Mouse (Mus musculus) erythroblast, embryonic 14.5 days (primary cell): ENCODE data around the gene Egfem1. TPM values are rescaled to one million over a fixed set of nuclear protein-coding genes. Genes with fewer than 3 reads are reported as not detected.

Experiments used
- H3K27me3 ChIP-seq: 2 replicates; pipeline ENCODE4 v1.6.1; 2012; ENCODE audit warnings: inconsistent platforms; ENCODE audit not compliant: control insufficient read depth
- H3K36me3 ChIP-seq: 2 replicates; pipeline ENCODE4 v1.6.1; 2012; ENCODE audit warnings: mild to moderate bottlenecking, inconsistent platforms; ENCODE audit not compliant: control insufficient read depth
- H3K4me1 ChIP-seq: 2 replicates; pipeline ENCODE4 v1.6.1; 2012; ENCODE audit warnings: inconsistent platforms; ENCODE audit not compliant: control insufficient read depth
- H3K4me3 ChIP-seq: replicated peaks from 2 replicates; pipeline ENCODE3; 2012; ENCODE audit warnings: moderate library complexity, mild to moderate bottlenecking, inconsistent platforms
- H3K9me3 ChIP-seq: 2 replicates; pipeline ENCODE4 v1.6.1; 2012; ENCODE audit warnings: low read length, inconsistent platforms, mixed read lengths; ENCODE audit not compliant: control insufficient read depth
- GATA1 ChIP-seq: IDR thresholded peaks from 2 replicates; pipeline ENCODE4 v1.6.1; 2012; ENCODE audit warnings: low read length, inconsistent platforms, mixed read lengths
- TAL1 ChIP-seq: IDR thresholded peaks from 3 replicates; pipeline ENCODE4 v1.6.1; 2012; ENCODE audit warnings: low read length, inconsistent platforms, mixed read lengths
- polyA plus RNA-seq: library from polyadenylated mRNA; stranded (reverse); fragments of >175 nt; gene quantifications from 2 replicates; pipeline ENCODE4 v1.2.3, GENCODE M21; 2012

The Egfem1 gene
- polyA plus RNA-seq, 1 experiment: not detected

DNA sequence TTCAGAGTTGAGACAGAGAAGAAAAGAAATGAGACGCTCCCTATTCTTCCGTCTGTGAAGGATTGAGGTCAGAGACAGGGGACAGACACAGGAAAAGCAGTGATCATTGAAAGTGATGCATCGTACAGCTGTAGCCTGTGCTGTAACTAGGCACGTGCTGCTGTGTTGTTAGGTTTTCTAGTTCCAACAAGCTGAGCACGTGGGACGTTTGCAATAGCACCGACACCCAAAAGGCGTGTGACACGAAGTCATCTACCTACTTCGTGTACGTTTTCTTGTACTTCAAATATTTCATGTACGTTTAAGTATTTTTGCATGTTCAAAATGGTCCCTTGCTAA lies 444.1 kb downstream of the Egfem1 start:
- TF ChIP-seq GATA1 (no peak), TAL1 (no peak)
- Histone ChIP-seq H3K27me3 (no peaks in the 10 kb centered on the region), H3K4me1 (no peaks in the 10 kb centered on the region), H3K36me3 (no peaks in the 10 kb centered on the region), H3K4me3 (no peak overlapping the region), H3K9me3 (no peaks in the 10 kb centered on the region)

DNA sequence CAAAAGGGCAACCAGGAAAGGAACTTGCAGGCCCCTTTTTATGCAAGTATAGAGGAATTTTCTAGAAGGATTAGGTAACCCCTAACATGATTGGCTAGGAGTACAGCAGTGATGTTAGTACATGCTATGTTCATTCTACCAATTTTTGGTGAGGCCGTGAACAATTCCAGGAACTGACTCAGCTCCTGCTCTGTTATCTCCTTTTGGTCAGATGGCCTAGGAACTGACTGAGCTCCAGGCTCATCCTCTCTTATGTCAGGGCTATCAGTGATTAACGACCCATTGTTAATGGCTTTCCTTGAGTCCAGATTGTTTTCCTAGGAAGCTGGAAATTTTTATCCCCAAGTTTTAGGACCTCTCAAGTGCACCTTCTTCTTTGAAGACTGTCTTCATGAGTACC lies 457.4 kb downstream of the Egfem1 start:
- H3K4me1 ChIP-seq: no peaks in the 10 kb centered on the region
- TF ChIP-seq TAL1 (no peak), GATA1 (no peak)
- H3K27me3 ChIP-seq: no peaks in the 10 kb centered on the region
- H3K9me3 ChIP-seq: no peaks in the 10 kb centered on the region
- no peak overlapping the region for H3K4me3 ChIP-seq
- no peaks in the 10 kb centered on the region for H3K36me3 ChIP-seq

DNA sequence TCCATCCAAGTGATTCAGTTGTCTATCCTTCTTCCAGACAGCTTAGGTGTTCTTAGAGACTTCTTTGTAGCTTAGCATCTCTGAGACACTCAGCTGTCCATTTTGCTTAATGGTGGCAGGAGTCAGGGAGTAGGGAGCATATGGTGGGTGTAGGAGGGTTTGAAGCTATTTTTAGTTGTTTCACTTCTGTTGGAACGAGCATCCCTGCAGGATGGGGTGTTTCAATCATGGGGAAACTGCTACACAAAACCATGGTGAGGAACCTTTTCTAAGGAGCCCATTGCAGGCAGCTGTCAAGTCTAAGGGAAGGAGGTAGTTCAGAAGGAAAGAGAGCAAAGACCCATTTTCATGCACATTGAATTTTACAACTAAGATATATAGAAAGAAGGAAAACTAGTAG lies 458.1 kb downstream of the Egfem1 start:
- Histone ChIP-seq H3K36me3 (no peaks in the 10 kb centered on the region), H3K27me3 (no peaks in the 10 kb centered on the region), H3K4me1 (no peaks in the 10 kb centered on the region), H3K4me3 (no peak overlapping the region), H3K9me3 (no peaks in the 10 kb centered on the region)
- TF ChIP-seq TAL1: no peak
- TF ChIP-seq GATA1: no peak

DNA sequence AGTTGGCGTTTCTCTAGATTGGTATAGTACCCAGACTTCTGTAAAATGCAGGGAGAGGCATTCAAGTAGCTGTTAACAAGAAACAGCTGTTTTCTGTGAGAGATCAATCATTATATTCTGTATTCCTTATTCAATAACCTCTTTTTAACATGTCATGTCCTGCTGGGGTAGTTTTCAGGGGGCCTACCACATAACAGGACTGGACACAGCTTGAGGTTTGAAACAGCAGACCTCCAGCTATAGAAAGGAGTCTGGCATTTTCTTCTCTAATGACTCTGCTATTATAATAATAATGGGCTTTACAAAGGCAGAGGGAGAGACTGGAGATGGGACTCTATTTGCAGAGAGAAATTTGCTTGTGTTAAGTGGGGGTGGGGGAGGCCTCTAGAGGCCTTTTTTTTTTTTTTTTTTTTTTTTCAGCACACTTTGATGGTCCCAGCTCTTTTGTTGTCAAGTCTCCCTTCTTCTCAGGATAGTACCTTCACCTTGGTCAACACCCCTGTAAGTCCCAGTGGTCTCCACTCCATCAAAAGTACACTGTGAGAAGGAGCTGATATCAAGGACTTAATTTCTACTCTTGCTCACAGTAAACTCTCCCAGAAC lies 459.8 kb downstream of the Egfem1 start:
- H3K4me3 ChIP-seq: no peak overlapping the region
- no peak for TF ChIP-seq TAL1
- no peak for TF ChIP-seq GATA1
- H3K9me3 ChIP-seq: no peaks in the 10 kb centered on the region

DNA sequence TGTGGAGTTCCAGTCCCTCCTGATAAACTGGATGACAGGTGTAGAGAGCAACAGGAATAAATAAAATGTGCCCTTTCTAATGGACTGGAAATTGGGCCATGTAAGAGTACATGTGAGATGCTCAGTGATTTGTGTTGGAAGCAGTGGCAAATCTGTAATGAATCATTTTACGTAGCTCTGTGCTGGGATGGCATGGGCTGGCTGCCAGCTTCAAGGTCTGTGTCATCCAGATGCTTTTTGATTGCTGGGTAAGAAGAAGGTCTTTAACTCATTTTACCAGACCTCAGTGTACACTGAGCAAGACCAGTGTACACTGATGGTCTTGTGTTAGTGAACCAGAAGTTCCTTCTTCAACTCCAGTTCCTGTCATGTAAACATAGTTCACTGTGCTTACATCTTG lies 462.2 kb downstream of the Egfem1 start:
- Histone ChIP-seq H3K36me3 (no peaks in the 10 kb centered on the region), H3K4me3 (no peak overlapping the region), H3K27me3 (no peaks in the 10 kb centered on the region), H3K9me3 (no peaks in the 10 kb centered on the region), H3K4me1 (no peaks in the 10 kb centered on the region)
- TF ChIP-seq TAL1: no peak
- TF ChIP-seq GATA1: no peak

More for the DNA sequence above, 459.8 kb downstream of the Egfem1 start:
- Histone ChIP-seq H3K4me1 (no peaks in the 10 kb centered on the region), H3K27me3 (no peaks in the 10 kb centered on the region), H3K36me3 (no peaks in the 10 kb centered on the region)

DNA sequence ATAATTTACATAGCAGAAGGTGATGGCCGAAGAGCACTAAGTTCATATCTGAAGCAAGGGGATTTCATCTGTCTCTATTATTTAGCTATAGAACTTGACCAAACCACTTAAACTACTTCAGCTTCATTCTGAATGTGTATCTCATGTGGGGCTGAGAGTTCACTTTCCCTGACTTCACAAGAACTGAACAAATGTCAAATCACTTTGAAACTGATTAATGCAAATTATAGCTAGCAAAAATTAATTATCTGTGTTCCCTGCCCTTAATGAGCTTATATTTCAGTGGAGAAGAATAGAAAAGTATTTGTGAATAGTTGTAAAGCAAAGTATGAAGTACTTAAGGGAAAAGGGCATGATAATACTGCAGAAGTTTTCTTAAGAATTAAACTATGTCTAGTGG lies 481.3 kb downstream of the Egfem1 start:
- no peak for TF ChIP-seq TAL1
- no peak for TF ChIP-seq GATA1
- H3K4me1 ChIP-seq: no peaks in the 10 kb centered on the region
- no peaks in the 10 kb centered on the region for H3K27me3 ChIP-seq
- no peak overlapping the region for H3K4me3 ChIP-seq
- no peaks in the 10 kb centered on the region for H3K9me3 ChIP-seq
- H3K36me3 ChIP-seq: no peaks in the 10 kb centered on the region

DNA sequence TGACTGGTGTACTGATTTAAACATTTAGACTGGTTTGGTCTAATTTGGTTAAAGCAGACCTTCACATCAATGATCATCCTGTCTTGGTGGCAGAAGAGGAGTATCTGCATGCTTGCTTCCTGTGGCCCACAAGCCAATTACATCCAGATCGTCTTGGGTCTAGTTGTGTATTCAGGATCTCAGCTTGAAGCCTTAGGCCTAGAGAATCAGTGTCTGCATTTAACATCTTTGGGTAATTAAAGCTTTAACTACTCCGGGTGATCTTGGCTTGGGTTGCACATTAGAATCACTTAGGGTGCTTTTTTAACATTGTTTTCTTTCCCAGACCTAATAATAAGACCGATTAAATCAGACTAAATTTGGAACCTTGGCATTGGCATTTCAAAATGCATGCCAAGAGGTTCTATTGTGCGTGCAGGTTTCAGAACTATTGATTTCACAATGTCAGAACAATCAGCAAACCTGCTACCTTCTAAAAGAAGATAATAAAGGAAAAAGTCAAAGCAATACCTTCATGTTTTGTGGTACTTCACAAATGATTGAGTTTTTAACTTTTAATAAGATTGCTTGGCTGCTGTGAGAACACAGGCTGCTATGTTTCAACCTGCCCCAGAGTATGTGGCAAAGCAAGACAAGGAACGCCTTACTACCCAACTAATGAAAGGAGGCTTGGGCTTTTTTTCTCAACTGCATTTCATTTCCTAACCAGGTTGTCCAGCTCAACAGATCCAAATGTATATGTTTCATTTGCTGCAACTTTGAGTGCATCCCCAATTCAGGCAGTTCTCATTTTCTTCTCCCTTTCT lies 496.4 kb downstream of the Egfem1 start:
- Histone ChIP-seq H3K27me3 (no peaks in the 10 kb centered on the region), H3K4me1 (no peaks in the 10 kb centered on the region), H3K9me3 (0 out of 2 replicates have a peak, but pooled peaks cover 3% of the 10 kb centered on the region), H3K4me3 (no peak overlapping the region), H3K36me3 (no peaks in the 10 kb centered on the region)
- TF ChIP-seq TAL1 (no peak), GATA1 (no peak)

DNA sequence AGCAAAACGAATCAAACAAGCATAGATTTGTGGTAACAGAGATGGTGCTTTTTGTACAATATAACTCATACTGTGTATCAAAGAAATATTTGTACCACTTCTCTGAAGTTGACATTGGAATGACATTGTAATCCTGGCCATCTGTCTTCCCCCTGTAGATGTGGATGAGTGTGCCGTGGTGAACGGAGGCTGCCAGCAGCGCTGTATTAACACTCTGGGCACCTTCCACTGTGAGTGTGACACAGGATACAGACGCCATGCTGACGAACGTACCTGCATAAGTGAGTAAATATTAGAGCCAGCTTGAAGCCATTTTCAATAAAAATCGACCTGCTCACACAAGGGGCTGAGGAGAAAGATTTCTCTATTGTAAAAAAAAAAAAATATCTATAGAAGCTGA lies 500.9 kb downstream of the Egfem1 start:
- Histone ChIP-seq H3K36me3 (no peaks in the 10 kb centered on the region), H3K9me3 (no peaks in the 10 kb centered on the region), H3K4me3 (no peak overlapping the region), H3K4me1 (no peaks in the 10 kb centered on the region), H3K27me3 (no peaks in the 10 kb centered on the region)
- TF ChIP-seq GATA1 (no peak), TAL1 (no peak)

DNA sequence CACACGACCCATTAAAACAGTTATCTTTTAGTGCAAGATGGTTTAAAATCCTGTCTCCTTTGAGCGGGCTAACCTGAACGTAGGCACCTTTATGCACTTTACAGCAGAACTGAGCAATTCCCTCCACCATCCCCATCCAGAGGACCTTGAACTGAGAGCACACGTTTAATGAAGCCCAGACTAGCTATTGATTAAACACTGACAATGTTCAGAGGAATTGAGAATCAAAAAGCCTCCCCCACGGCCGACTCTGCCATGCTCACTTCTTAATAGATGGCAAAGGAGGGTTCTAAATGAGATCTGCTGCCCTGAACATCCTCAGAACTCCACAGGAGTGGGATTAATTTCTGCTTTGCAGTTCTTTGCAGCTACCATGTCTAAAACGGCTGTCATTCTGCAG lies 520.3 kb downstream of the Egfem1 start:
- H3K9me3 ChIP-seq: no peaks in the 10 kb centered on the region
- H3K36me3 ChIP-seq: no peaks in the 10 kb centered on the region
- TF ChIP-seq TAL1 (no peak), GATA1 (no peak)
- H3K4me3 ChIP-seq: no peak overlapping the region
- no peaks in the 10 kb centered on the region for H3K27me3 ChIP-seq
- H3K4me1 ChIP-seq: no peaks in the 10 kb centered on the region
